Mouse (Mus musculus): ENCODE data around the gene Gcc1.

GRCm38 (mm10) chr6:28398726-28399125 lies 29.5 kb downstream of the Gcc1 start:
- TF ChIP-seq MAFK (IDR thresholded peaks at IDR 0.05; ENCODE audit: insufficient read depth, low read depth, low read length) (no peak), ZNF384 (IDR thresholded peaks at IDR 0.05; ENCODE audit: low read depth, low read length) (no peak), ZC3H11A (IDR thresholded peaks at IDR 0.05; ENCODE audit: borderline replicate concordance, low read depth, low read length) (0 out of 2 replicates have a peak, but pooled peaks have one; percentile 11), HCFC1 (IDR thresholded peaks at IDR 0.05; ENCODE audit: borderline replicate concordance, insufficient read depth, low read length) (no peak)

Measured in ES-E14 (cell line).